In the genomic region with DNA sequence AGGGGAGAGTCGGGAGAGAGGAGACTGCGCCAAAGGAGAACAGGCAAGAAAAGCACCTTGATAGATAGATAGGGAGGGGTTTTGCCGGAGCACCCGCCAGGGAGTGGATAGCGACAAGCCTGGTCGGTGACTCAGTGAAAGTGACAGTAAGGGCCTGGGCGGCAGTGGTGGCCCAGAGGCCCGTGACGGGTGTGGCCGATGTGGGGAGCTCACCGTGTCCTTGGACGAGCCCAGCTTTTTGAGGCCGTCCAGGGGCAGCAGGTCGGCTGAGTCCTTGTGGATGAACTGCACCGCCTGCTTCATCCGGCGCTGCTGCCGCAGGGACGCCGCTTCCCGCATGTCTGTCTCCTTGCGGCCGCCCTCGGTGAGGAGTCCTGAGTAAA, we compare ENCODE assay signal across 8 mouse cellular contexts. TPM values are rescaled to one million over a fixed set of nuclear protein-coding genes. Genes with fewer than 3 reads are reported as not detected.
DNase-seq lines count a peak whose midpoint lies in the region; ATAC-seq and TF ChIP-seq lines count a peak whose summit lies in the region.

No protein-coding gene starts in this region.

- H3K27me3 ChIP-seq in kidney, embryonic 15.5 days = peaks cover 69% of the 10 kb centered on the region
- peaks cover 16% of the 10 kb centered on the region; the same call in 1 of the 2 replicates for H3K27me3 ChIP-seq in forebrain, postnatal 0 days (ENCODE audit: insufficient read depth, low read length)
- peaks cover 74% of the 10 kb centered on the region for H3K27me3 ChIP-seq in liver, embryonic 15.5 days
- H3K27me3 ChIP-seq in stomach, embryonic 16.5 days (ENCODE audit: control insufficient read depth, insufficient read depth, low read length) = peaks cover 14% of the 10 kb centered on the region

- no peaks in the 10 kb centered on the region for H3K36me3 ChIP-seq in kidney, embryonic 15.5 days
- no peaks in the 10 kb centered on the region for H3K36me3 ChIP-seq in forebrain, postnatal 0 days (ENCODE audit: insufficient read depth)
- no peaks in the 10 kb centered on the region for H3K36me3 ChIP-seq in liver, embryonic 15.5 days (replicated peaks)
- no peaks in the 10 kb centered on the region for H3K36me3 ChIP-seq in stomach, embryonic 16.5 days (ENCODE audit: control insufficient read depth, insufficient read depth, low read length)

- 1% methylated on average over 24 of the region's 24 CpGs for WGBS in kidney, embryonic 15.5 days
- WGBS in forebrain, postnatal 0 days = 2% methylated on average over 24 of the region's 24 CpGs
- WGBS in liver, embryonic 15.5 days (ENCODE audit: insufficient replicate concordance) = 2% methylated on average over 24 of the region's 24 CpGs
- under 1% methylated on average over 24 of the region's 24 CpGs for WGBS in stomach, embryonic 16.5 days

- ATAC-seq in kidney, embryonic 15.5 days (replicated peaks; ENCODE audit: low FRiP score) = peak; percentile 70
- peak; percentile 53 for ATAC-seq in forebrain, postnatal 0 days
- ATAC-seq in liver, embryonic 15.5 days (ENCODE audit: insufficient read depth) = peak; percentile 73
- ATAC-seq in stomach, embryonic 16.5 days (ENCODE audit: insufficient read depth, low FRiP score) = peak; percentile 62

- H3K4me2 ChIP-seq in kidney, embryonic 15.5 days = peak overlapping the region; percentile 79
- H3K4me2 ChIP-seq in forebrain, postnatal 0 days (ENCODE audit: low read depth) = peak overlapping the region; percentile 97
- H3K4me2 ChIP-seq in liver, embryonic 15.5 days = peak overlapping the region; percentile 88
- peak overlapping the region; percentile 98 for H3K4me2 ChIP-seq in stomach, embryonic 16.5 days (ENCODE audit: low read depth, low read length)

- no peak for DNase-seq in kidney, postnatal 36 days
- DNase-seq in forebrain, postnatal 0 days = no peak
- no peak for DNase-seq in gastrocnemius, adult 8-10 months (ENCODE audit: low spot score in 2 of 2)
- no peak for DNase-seq in urinary bladder, adult 2 months (ENCODE audit: low spot score)

- H3K9ac ChIP-seq in kidney, embryonic 15.5 days = peak overlapping the region; percentile 33
- H3K9ac ChIP-seq in forebrain, postnatal 0 days = peak overlapping the region; percentile 66
- H3K9ac ChIP-seq in liver, embryonic 15.5 days = peak overlapping the region; percentile 40; the same call in 1 of the 2 replicates
- peak overlapping the region; percentile 57 for H3K9ac ChIP-seq in stomach, embryonic 16.5 days (ENCODE audit: low read length)

- TF ChIP-seq POLR2A in bone marrow macrophage, adult 2 months (IDR thresholded peaks at IDR 0.05; ENCODE audit: borderline replicate concordance, low read depth, low read length) = no peak

- H3K27ac ChIP-seq in kidney, embryonic 15.5 days = no peak overlapping the region
- no peak overlapping the region for H3K27ac ChIP-seq in bone marrow macrophage, adult 2 months (ENCODE audit: insufficient read depth, low read depth, low read length)
- no peak overlapping the region for H3K27ac ChIP-seq in forebrain, postnatal 0 days (ENCODE audit: low read depth, low read length)
- H3K27ac ChIP-seq in liver, embryonic 15.5 days (replicated peaks) = no peak overlapping the region
- no peak overlapping the region for H3K27ac ChIP-seq in stomach, embryonic 16.5 days (ENCODE audit: low read length)

- peaks cover 16% of the 10 kb centered on the region for H3K4me1 ChIP-seq in kidney, embryonic 15.5 days
- H3K4me1 ChIP-seq in bone marrow macrophage, adult 2 months (ENCODE audit: control insufficient read depth, insufficient read depth, low read length) = no peaks in the 10 kb centered on the region
- no peaks in the 10 kb centered on the region for H3K4me1 ChIP-seq in forebrain, postnatal 0 days (ENCODE audit: insufficient read depth)
- peaks cover 16% of the 10 kb centered on the region for H3K4me1 ChIP-seq in liver, embryonic 15.5 days (replicated peaks)
- H3K4me1 ChIP-seq in stomach, embryonic 16.5 days (ENCODE audit: control insufficient read depth, insufficient read depth, low read length) = 0 out of 2 replicates have a peak, but pooled peaks cover 6% of the 10 kb centered on the region

- no peak for TF ChIP-seq CTCF in bone marrow macrophage, adult 2 months (IDR thresholded peaks at IDR 0.05; ENCODE audit: low read depth, low read length)
- TF ChIP-seq CTCF in forebrain, postnatal 0 days (IDR thresholded peaks at IDR 0.05; ENCODE audit: low read depth) = no peak

- H3K4me3 ChIP-seq in kidney, embryonic 15.5 days (replicated peaks) = peak overlapping the region; percentile 45
- H3K4me3 ChIP-seq in bone marrow macrophage, adult 2 months (ENCODE audit: insufficient read depth, low read length) = peak overlapping the region; percentile 52
- H3K4me3 ChIP-seq in forebrain, postnatal 0 days (ENCODE audit: low read depth, low read length) = peak overlapping the region; percentile 55
- peak overlapping the region; percentile 55 for H3K4me3 ChIP-seq in liver, embryonic 15.5 days (replicated peaks)
- H3K4me3 ChIP-seq in stomach, embryonic 16.5 days (replicated peaks; ENCODE audit: low read length) = peak overlapping the region; percentile 51

- H3K9me3 ChIP-seq in kidney, embryonic 15.5 days (replicated peaks) = no peaks in the 10 kb centered on the region
- no peaks in the 10 kb centered on the region for H3K9me3 ChIP-seq in forebrain, postnatal 0 days (ENCODE audit: low read length)
- H3K9me3 ChIP-seq in liver, embryonic 15.5 days (replicated peaks) = no peaks in the 10 kb centered on the region
- no peaks in the 10 kb centered on the region for H3K9me3 ChIP-seq in stomach, embryonic 16.5 days (replicated peaks; ENCODE audit: control insufficient read depth, low read length)

RNA-seq across cellular contexts. Expression of a gene that starts 0.7 kb away (rescaled TPM):
- polyA plus RNA-seq in kidney, embryonic 15.5 days (2015; fragmentation: Nextera tagmentation; extraction: Ambion mirVana) = 0.53 and 0.57 TPM in 2 replicates
- not detected in 2 replicates for polyA plus RNA-seq in bone marrow macrophage, adult 2 months (2012; ENCODE audit: insufficient read depth, insufficient read length, missing spikeins)
- 23.6 and 43.4 TPM in 2 replicates for total RNA-seq in forebrain, postnatal 0 days (2014; rRNA removed)
- 14.8 and 21.9 TPM in 2 replicates for polyA plus RNA-seq in forebrain, postnatal 0 days (2015; fragmentation: Nextera tagmentation; extraction: Ambion mirVana)
- 0.23 and 0.28 TPM in 2 replicates for polyA plus RNA-seq in liver, embryonic 15.5 days (2015; fragmentation: Nextera tagmentation; extraction: Ambion mirVana)
- polyA plus RNA-seq in stomach, embryonic 16.5 days (2015; fragmentation: Nextera tagmentation; extraction: Ambion mirVana) = 0.87 and 1.2 TPM in 2 replicates
- under 1 TPM in 1 of 4 experiments, not detected in 3; 0.05 TPM for total RNA-seq in gastrocnemius, adult 8-10 months (2022)
- polyA plus RNA-seq in urinary bladder, adult 2 months (2012; rRNA removed) = 0.18 and 0.43 TPM in 2 replicates

RNA-seq across cellular contexts. Expression of a gene that starts 28.4 kb away (rescaled TPM):
- polyA plus RNA-seq in kidney, embryonic 15.5 days (2015; fragmentation: Nextera tagmentation; extraction: Ambion mirVana) = 52.0 and 55.4 TPM in 2 replicates
- polyA plus RNA-seq in bone marrow macrophage, adult 2 months (2012; ENCODE audit: insufficient read depth, insufficient read length, missing spikeins) = 91.0 and 101 TPM in 2 replicates
- 109 and 139 TPM in 2 replicates for total RNA-seq in forebrain, postnatal 0 days (2014; rRNA removed)
- 157 and 178 TPM in 2 replicates for polyA plus RNA-seq in forebrain, postnatal 0 days (2015; fragmentation: Nextera tagmentation; extraction: Ambion mirVana)
- polyA plus RNA-seq in liver, embryonic 15.5 days (2015; fragmentation: Nextera tagmentation; extraction: Ambion mirVana) = 30.2 and 30.5 TPM in 2 replicates
- polyA plus RNA-seq in stomach, embryonic 16.5 days (2015; fragmentation: Nextera tagmentation; extraction: Ambion mirVana) = 78.6 and 84.0 TPM in 2 replicates
- total RNA-seq in gastrocnemius, adult 8-10 months (2022) = 10 to 100 TPM; 28.9 to 32.9 (median 31.3) TPM
- 44.5 and 52.9 TPM in 2 replicates for polyA plus RNA-seq in urinary bladder, adult 2 months (2012; rRNA removed)

RNA-seq across cellular contexts. Expression of a gene that starts 49.6 kb away (rescaled TPM):
- polyA plus RNA-seq in kidney, embryonic 15.5 days (2015; fragmentation: Nextera tagmentation; extraction: Ambion mirVana) = 0.24 TPM in 1 of 2 replicates, not detected in the other
- polyA plus RNA-seq in bone marrow macrophage, adult 2 months (2012; ENCODE audit: insufficient read depth, insufficient read length, missing spikeins) = not detected in 2 replicates
- total RNA-seq in forebrain, postnatal 0 days (2014; rRNA removed) = not detected in 2 replicates
- polyA plus RNA-seq in forebrain, postnatal 0 days (2015; fragmentation: Nextera tagmentation; extraction: Ambion mirVana) = 0.29 TPM in 1 of 2 replicates, not detected in the other
- not detected in 2 replicates for polyA plus RNA-seq in liver, embryonic 15.5 days (2015; fragmentation: Nextera tagmentation; extraction: Ambion mirVana)
- polyA plus RNA-seq in stomach, embryonic 16.5 days (2015; fragmentation: Nextera tagmentation; extraction: Ambion mirVana) = 0.21 TPM in 1 of 2 replicates, not detected in the other
- not detected for total RNA-seq in gastrocnemius, adult 8-10 months (2022)
- 0.15 and 0.17 TPM in 2 replicates for polyA plus RNA-seq in urinary bladder, adult 2 months (2012; rRNA removed)

RNA-seq across cellular contexts. Expression of a gene that starts 57.4 kb away (rescaled TPM):
- polyA plus RNA-seq in kidney, embryonic 15.5 days (2015; fragmentation: Nextera tagmentation; extraction: Ambion mirVana) = 0.19 TPM in 1 of 2 replicates, not detected in the other
- polyA plus RNA-seq in bone marrow macrophage, adult 2 months (2012; ENCODE audit: insufficient read depth, insufficient read length, missing spikeins) = not detected in 2 replicates
- total RNA-seq in forebrain, postnatal 0 days (2014; rRNA removed) = 0.33 and 0.46 TPM in 2 replicates
- 1.1 and 1.4 TPM in 2 replicates for polyA plus RNA-seq in forebrain, postnatal 0 days (2015; fragmentation: Nextera tagmentation; extraction: Ambion mirVana)
- 0.07 TPM in 1 of 2 replicates, not detected in the other for polyA plus RNA-seq in liver, embryonic 15.5 days (2015; fragmentation: Nextera tagmentation; extraction: Ambion mirVana)
- polyA plus RNA-seq in stomach, embryonic 16.5 days (2015; fragmentation: Nextera tagmentation; extraction: Ambion mirVana) = 0.23 and 0.45 TPM in 2 replicates
- total RNA-seq in gastrocnemius, adult 8-10 months (2022) = not detected
- polyA plus RNA-seq in urinary bladder, adult 2 months (2012; rRNA removed) = 14.3 and 18.2 TPM in 2 replicates
